In genomic region chr16:31506665-31507456, GRCm38 (mm10) we compare ENCODE assay signal across 8 mouse cellular contexts.
DNase-seq lines count a peak whose midpoint lies in the region; ATAC-seq lines count a peak whose summit lies in the region.

No protein-coding gene starts in this region.

- ATAC-seq in inflammation-experienced regulatory T-cells, adult 6 months, result no peak

- DNase-seq in ovary, adult 18-20 months (ENCODE audit: low spot score), result peak; percentile 25
- no peak for DNase-seq in ovary, postnatal 14 days (ENCODE audit: low spot score)
- DNase-seq in c-Kit-positive CD71-negative TER-119-negative erythroid progenitor cells, embryonic 14.5 days (ENCODE audit: low read depth), result peak; percentile 19
- DNase-seq in kidney, adult 9 months, result peak; percentile 43
- DNase-seq in lung, postnatal 14 days, result peak; percentile 26
- no peak for DNase-seq in right cerebral cortex, postnatal 10 days (ENCODE audit: low spot score in 2 of 2)
- DNase-seq in retina, postnatal 1 day, result no peak

Comparison
In these comparisons a context has a peak if more than half of its experiments do, and no peak if none do; other contexts are left out.
1. DNase-seq: peak in ovary, adult 18-20 months (single experiment), c-Kit-positive CD71-negative TER-119-negative erythroid progenitor cells, embryonic 14.5 days (single experiment), kidney, adult 9 months (single experiment) and lung, postnatal 14 days (single experiment); none in ovary, postnatal 14 days (single experiment), right cerebral cortex, postnatal 10 days (0 of 2) and retina, postnatal 1 day (single experiment).